Mouse (Mus musculus) bone marrow macrophage, adult 2 months (primary cell): ENCODE data around the gene Chaf1a.

Experiments
- CTCF ChIP-seq: IDR thresholded peaks from 2 replicates; pipeline ENCODE4 v1.5.1; 2012; ENCODE audit warnings: low read depth, mild to moderate bottlenecking, low read length, moderate library complexity
- POLR2A ChIP-seq: IDR thresholded peaks from 2 replicates; pipeline ENCODE4 v1.6.1; 2012; ENCODE audit warnings: mild to moderate bottlenecking, low read depth, low read length, borderline replicate concordance

GRCm38 (mm10) chr17:56030238-56030870 is 9.9 kb upstream of the Chaf1a start:
- TF ChIP-seq POLR2A, result no peak
- TF ChIP-seq CTCF, result no peak
